Mouse (Mus musculus) liver, adult 2 months (tissue): ENCODE measurements at regions not wholly inside any gene's neighbourhood (a gene's known extent, or its start where the extent isn't known, plus 50 kb on each side); places are given as distances from the start of the nearest gene placed in this dataset.

Experiments used
- CTCF ChIP-seq: fragments of 200-500 bp; IDR thresholded peaks from 2 replicates; pipeline ENCODE4 v1.5.1; 2011; ENCODE audit warnings: low read depth, low read length, control low read depth
- POLR2A ChIP-seq: fragments of 200-500 bp; IDR thresholded peaks from 2 replicates; pipeline ENCODE4 v1.6.1; 2011; ENCODE audit warnings: low read length, control low read depth; ENCODE audit not compliant: insufficient read depth; ENCODE audit errors: extremely low read depth

- TF ChIP-seq CTCF (no peak), POLR2A (no peak)
Measured at GRCm38 (mm10) chr10:118989812-118990211, 119.8 kb upstream of the Dyrk2 start.
